Mouse (Mus musculus) ovary, postnatal 10 days (tissue): ENCODE results near the gene Dyrk1a.

Experiments
- DNase-seq: peaks from one replicate; pipeline ENCODE4 v3.0.0; 2022; ENCODE audit warnings: low spot score

Dyrk1a gene

GRCm38 (mm10) chr16:94590977-94591376 is 21.2 kb downstream of the Dyrk1a start:
- no peak for DNase-seq

DNA sequence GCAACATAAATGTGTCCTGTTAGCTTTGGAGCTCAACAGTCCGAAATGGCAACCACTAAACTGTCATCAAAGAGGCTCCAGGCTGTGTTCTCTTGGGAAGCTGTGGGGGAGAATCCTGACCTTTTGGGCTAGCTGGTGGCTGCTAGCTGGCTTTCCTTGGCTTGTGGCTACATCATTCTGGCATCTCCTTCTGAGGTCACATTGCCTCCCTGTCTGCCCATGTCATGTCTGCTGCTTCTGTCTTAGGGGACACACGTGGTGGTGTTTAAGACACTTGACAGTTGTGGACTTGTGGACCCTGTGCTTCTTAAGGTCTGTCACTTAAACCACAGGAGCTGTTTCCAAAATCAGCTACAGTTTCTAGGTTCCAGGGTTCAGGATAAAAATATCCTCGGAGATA is 21.7 kb downstream of the Dyrk1a start:
- DNase-seq, result no peak

GRCm38 (mm10) chr16:94596633-94597032 is 26.8 kb downstream of the Dyrk1a start:
- no peak for DNase-seq

GRCm38 (mm10) chr16:94597640-94598039 is 27.8 kb downstream of the Dyrk1a start:
- no peak for DNase-seq

GRCm38 (mm10) chr16:94599977-94600724 is 30.3 kb downstream of the Dyrk1a start:
- no peak for DNase-seq

DNA sequence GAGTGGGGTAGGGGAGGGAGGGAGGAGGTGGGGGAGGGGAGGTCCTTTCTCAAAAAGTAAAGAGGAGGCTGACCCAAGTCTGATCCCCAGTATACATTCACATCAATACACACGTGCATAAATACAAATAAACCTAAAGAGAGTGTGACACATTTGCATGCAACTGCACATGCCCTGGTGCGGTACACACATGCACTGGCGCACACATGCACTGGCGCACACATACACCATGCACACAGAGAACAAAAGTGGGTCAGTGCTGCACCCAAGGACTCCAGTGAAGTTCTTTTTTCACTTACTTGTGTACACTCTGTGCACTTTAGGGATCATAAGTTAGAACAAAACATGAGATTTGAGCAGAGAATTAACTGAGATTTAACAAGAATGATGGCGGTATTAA is 31.3 kb downstream of the Dyrk1a start:
- DNase-seq, result no peak

DNA sequence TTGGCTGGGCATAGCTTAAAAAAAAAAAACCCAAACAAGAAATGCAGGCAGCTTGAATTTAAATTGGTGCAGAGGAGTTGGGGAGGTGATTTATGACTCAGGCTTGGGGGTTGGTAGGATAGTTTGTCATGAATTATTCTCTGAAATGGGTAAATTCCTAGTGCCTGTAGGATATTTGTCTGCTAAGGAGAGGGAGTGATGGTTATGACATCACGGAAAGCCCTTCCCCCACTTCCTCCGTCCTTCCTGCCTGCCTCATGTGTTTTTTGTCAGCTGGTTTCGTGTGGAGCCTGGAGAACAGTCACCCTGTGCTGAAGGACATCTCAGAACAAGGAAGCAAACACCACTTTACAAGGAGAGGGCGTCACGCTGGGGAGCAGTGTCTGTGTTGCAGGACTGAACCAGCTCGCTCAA is 31.7 kb downstream of the Dyrk1a start:
- DNase-seq, result no peak

GRCm38 (mm10) chr16:94602188-94602587 is 32.4 kb downstream of the Dyrk1a start:
- no peak for DNase-seq

GRCm38 (mm10) chr16:94602730-94603129 is 32.9 kb downstream of the Dyrk1a start:
- no peak for DNase-seq

DNA sequence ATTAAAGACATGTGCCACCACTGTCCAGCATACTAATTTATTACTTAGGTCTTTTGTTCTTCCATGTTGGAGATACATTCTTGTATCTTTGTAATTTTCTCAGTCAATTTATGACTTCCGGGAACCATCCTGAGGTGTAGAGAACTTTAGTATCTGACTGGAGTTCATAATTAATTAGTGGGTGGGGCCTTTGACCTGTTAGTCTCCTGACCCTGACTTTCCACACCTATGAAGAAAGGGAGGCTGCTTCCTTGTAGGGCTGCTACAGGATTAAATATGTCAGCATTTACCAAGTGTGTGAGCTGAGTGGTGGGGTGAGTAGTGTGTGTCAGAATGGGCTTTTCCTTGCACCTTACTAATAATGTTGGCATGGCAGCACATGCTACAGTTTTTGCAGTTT is 36.4 kb downstream of the Dyrk1a start:
- DNase-seq, result no peak

- no peak for DNase-seq
Measured at GRCm38 (mm10) chr16:94607468-94607867, 37.7 kb downstream of the Dyrk1a start.

GRCm38 (mm10) chr16:94608706-94609594 is 39.1 kb downstream of the Dyrk1a start:
- no peak for DNase-seq

GRCm38 (mm10) chr16:94612573-94612972 is 42.8 kb downstream of the Dyrk1a start:
- DNase-seq, result no peak

DNA sequence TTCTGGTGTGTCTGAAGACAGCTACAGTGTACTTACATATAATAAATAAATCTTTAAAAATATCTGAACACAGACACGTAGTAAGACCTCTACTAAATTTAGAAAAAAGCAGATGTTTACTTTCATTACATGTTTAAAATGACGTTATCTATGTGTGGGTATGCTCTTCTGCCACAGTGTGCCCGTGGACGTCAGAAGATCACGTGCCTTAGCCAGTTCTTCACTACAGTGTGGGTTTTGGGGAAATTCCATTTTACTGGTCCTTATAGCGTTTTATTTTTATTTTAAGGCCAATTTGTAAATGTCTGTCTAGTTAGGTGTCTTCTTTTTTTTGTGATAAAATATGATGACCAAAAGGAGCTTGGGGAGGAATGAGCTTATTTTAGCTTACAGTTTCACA is 47.4 kb downstream of the Dyrk1a start:
- no peak for DNase-seq

GRCm38 (mm10) chr16:94618543-94618942 is 48.7 kb downstream of the Dyrk1a start:
- no peak for DNase-seq

GRCm38 (mm10) chr16:94619301-94619700 is 49.5 kb downstream of the Dyrk1a start:
- DNase-seq, result no peak

- DNase-seq, result no peak
Measured at GRCm38 (mm10) chr16:94624871-94625270, 55.1 kb downstream of the Dyrk1a start.

GRCm38 (mm10) chr16:94625639-94626038 is 55.8 kb downstream of the Dyrk1a start:
- DNase-seq, result no peak

GRCm38 (mm10) chr16:94627736-94628135 is 57.9 kb downstream of the Dyrk1a start:
- no peak for DNase-seq

- no peak for DNase-seq
Measured at GRCm38 (mm10) chr16:94628976-94629729, 59.3 kb downstream of the Dyrk1a start.

DNA sequence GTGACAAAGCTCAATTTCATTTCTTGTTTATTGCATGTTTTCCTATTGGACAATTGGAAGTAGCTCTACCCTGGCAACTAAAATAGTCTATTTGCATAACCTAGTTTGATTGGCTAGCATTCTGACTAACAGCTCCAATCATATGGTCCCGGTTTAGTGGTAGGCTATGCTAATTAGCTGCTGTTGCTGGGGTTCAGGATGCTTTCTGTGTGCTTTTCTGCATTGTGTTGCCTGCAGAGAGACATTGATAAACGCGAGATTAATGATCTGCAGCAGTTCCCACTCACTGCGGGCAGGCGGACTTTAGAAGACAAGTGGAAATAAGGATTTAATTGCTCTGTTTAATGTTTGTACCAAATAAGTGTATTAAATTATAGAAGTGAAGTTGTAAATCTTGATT is 62.2 kb downstream of the Dyrk1a start:
- no peak for DNase-seq

GRCm38 (mm10) chr16:94632424-94632963 is 62.7 kb downstream of the Dyrk1a start:
- DNase-seq, result no peak
